Mouse (Mus musculus) forebrain, embryonic 14.5 days (tissue): ENCODE results near the gene Dmwd. TPM values are rescaled to one million over a fixed set of nuclear protein-coding genes. Genes with fewer than 3 reads are reported as not detected.

Experiments
- ATAC-seq: fragments of 200-750 bp; cut with Nextera tagmentation; 2 replicates; pipeline ENCODE4 v1.8.0; 2017; ENCODE audit warnings: mild to moderate bottlenecking, moderate library complexity
- DNase-seq: peaks from one replicate; pipeline ENCODE4 v3.0.0-alpha.2; 2015; ENCODE audit warnings: low spot score
- H3K27ac ChIP-seq: fragments of 300-500 bp; sonication (generic); 2 replicates; pipeline ENCODE4 v1.5.1; 2014; ENCODE audit warnings: low read depth, mild to moderate bottlenecking, control low read depth, low read length, moderate library complexity
- H3K27me3 ChIP-seq: fragments of 300-500 bp; sonication (generic); replicated peaks from 2 replicates; pipeline ENCODE4 v1.6.1; 2014; ENCODE audit warnings: low read length, control low read depth, mixed read lengths; ENCODE audit not compliant: control insufficient read depth, insufficient read depth
- H3K36me3 ChIP-seq: fragments of 300-500 bp; sonication (generic); 2 replicates; pipeline ENCODE4 v1.6.1; 2014; ENCODE audit warnings: low read length, control low read depth; ENCODE audit not compliant: control insufficient read depth, insufficient read depth
- H3K4me1 ChIP-seq: fragments of 300-500 bp; sonication (generic); 2 replicates; pipeline ENCODE4 v1.6.1; 2014; ENCODE audit warnings: antibody characterized with exemption, low read length, control low read depth; ENCODE audit not compliant: control insufficient read depth, insufficient read depth
- H3K4me2 ChIP-seq: fragments of 300-500 bp; sonication (generic); 2 replicates; pipeline ENCODE4 v1.6.1; 2014; ENCODE audit warnings: mild to moderate bottlenecking, control low read depth, low read length
- H3K4me3 ChIP-seq: fragments of 300-500 bp; sonication (generic); 2 replicates; pipeline ENCODE4 v1.5.1; 2014; ENCODE audit warnings: low read depth, low read length, control low read depth
- H3K9ac ChIP-seq: fragments of 300-500 bp; sonication (generic); 2 replicates; pipeline ENCODE4 v1.6.1; 2014; ENCODE audit warnings: mild to moderate bottlenecking, low read length, control low read depth, moderate library complexity
- H3K9me3 ChIP-seq: fragments of 300-500 bp; sonication (generic); replicated peaks from 2 replicates; pipeline ENCODE4 v1.6.1; 2016; ENCODE audit warnings: low read length, control low read depth, mixed read lengths; ENCODE audit not compliant: control insufficient read depth
- WGBS: fragments of 180-500 bp; shearing (Covaris S2); extraction: QIAGEN DNeasy Blood & Tissue Kit; methylation state at CpG from one replicate; pipeline ENCODE4 v1.1.7; 2014; 5-methylcytosine and 5-hydroxymethylcytosine counted together
- polyA plus RNA-seq: library from polyadenylated mRNA; unstranded; fragments of >200 nt; fragmentation: Nextera tagmentation; extraction: Ambion mirVana; gene quantifications from 2 replicates; pipeline ENCODE4 v1.2.1, GENCODE M21; 2014

Dmwd gene
- polyA plus RNA-seq, 1 experiment from 2014 or later = 29.1 TPM

- ATAC-seq (no peak), DNase-seq (no peak)
- no peak overlapping the region for H3K27ac ChIP-seq
- H3K4me2 ChIP-seq = no peak overlapping the region
- H3K9ac ChIP-seq = no peak overlapping the region
- H3K4me1 ChIP-seq = no peaks in the 10 kb centered on the region
- peaks cover 71% of the 10 kb centered on the region for H3K36me3 ChIP-seq
- no peaks in the 10 kb centered on the region for H3K27me3 ChIP-seq
- H3K4me3 ChIP-seq = no peak overlapping the region
- 87% methylated on average over 8 of the region's 8 CpGs for WGBS
- no peaks in the 10 kb centered on the region for H3K9me3 ChIP-seq
Observed at GRCm38 (mm10) chr7:19050172-19050571, 25.9 kb upstream of the Dmwd start.

GRCm38 (mm10) chr7:19051161-19051560 lies 24.9 kb upstream of the Dmwd start:
- Histone ChIP-seq H3K27ac (no peak overlapping the region), H3K4me2 (no peak overlapping the region), H3K4me1 (no peaks in the 10 kb centered on the region), H3K36me3 (peaks cover 61% of the 10 kb centered on the region), H3K4me3 (no peak overlapping the region), H3K9ac (no peak overlapping the region), H3K27me3 (no peaks in the 10 kb centered on the region), H3K9me3 (no peaks in the 10 kb centered on the region)
- ATAC-seq = no peak
- 72% methylated on average over 4 of the region's 4 CpGs for WGBS
- no peak for DNase-seq

- ATAC-seq = no peak
- no peak overlapping the region for H3K27ac ChIP-seq
- 89% methylated on average over 15 of the region's 15 CpGs for WGBS
Observed at GRCm38 (mm10) chr7:19052345-19053135, 23.5 kb upstream of the Dmwd start.

GRCm38 (mm10) chr7:19053136-19053532 lies 22.9 kb upstream of the Dmwd start:
- Histone ChIP-seq H3K4me1 (no peaks in the 10 kb centered on the region), H3K4me2 (no peak overlapping the region), H3K4me3 (no peak overlapping the region), H3K36me3 (peaks cover 42% of the 10 kb centered on the region), H3K9ac (no peak overlapping the region), H3K9me3 (no peaks in the 10 kb centered on the region), H3K27ac (no peak overlapping the region), H3K27me3 (no peaks in the 10 kb centered on the region)
- no peak for DNase-seq
- ATAC-seq = no peak
- WGBS = 91% methylated on average over 7 of the region's 7 CpGs

More at GRCm38 (mm10) chr7:19052345-19053135, 23.5 kb upstream of the Dmwd start:
- Histone ChIP-seq H3K4me3 (no peak overlapping the region), H3K27me3 (no peaks in the 10 kb centered on the region), H3K9ac (no peak overlapping the region), H3K36me3 (peaks cover 48% of the 10 kb centered on the region), H3K4me1 (no peaks in the 10 kb centered on the region), H3K9me3 (no peaks in the 10 kb centered on the region), H3K4me2 (no peak overlapping the region)
- no peak for DNase-seq

- Histone ChIP-seq H3K4me2 (peak within 1 kb of the TSS; percentile 47), H3K27me3 (no peaks in the 10 kb centered on the region), H3K27ac (peak within 1 kb of the TSS; percentile 14; the same call in 1 of the 2 replicates), H3K36me3 (peaks cover 31% of the 10 kb centered on the region), H3K4me1 (no peaks in the 10 kb centered on the region), H3K4me3 (peak within 1 kb of the TSS; percentile 11; the same call in 1 of the 2 replicates), H3K9me3 (no peaks in the 10 kb centered on the region), H3K9ac (peak within 1 kb of the TSS; percentile 37)
- DNase-seq (peak; percentile 72), ATAC-seq (peak; percentile 74)
- whole genome bisulfite sequencing = 27% methylated on average over 33 of the region's 33 CpGs
Observed at GRCm38 (mm10) chr7:19054047-19054776, 21.8 kb upstream of the Dmwd start, which contains the start of gene Rsph6a. Gene Rsph6a (plus strand): TSS chr7:19054690.

- Histone ChIP-seq H3K4me2 (peak overlapping the region; percentile 47), H3K4me1 (no peaks in the 10 kb centered on the region), H3K9me3 (no peaks in the 10 kb centered on the region), H3K9ac (peak overlapping the region; percentile 37; the same call in 1 of the 2 replicates), H3K36me3 (peaks cover 26% of the 10 kb centered on the region), H3K4me3 (0 out of 2 replicates have a peak overlapping the region, but pooled peaks have one; percentile 11), H3K27ac (no peak overlapping the region), H3K27me3 (no peaks in the 10 kb centered on the region)
- 74% methylated on average over 9 of the region's 9 CpGs for WGBS
- peak; percentile 43 for ATAC-seq
- no peak for DNase-seq
Observed at GRCm38 (mm10) chr7:19054777-19055076, 21.3 kb upstream of the Dmwd start.

GRCm38 (mm10) chr7:19055108-19055507 lies 20.9 kb upstream of the Dmwd start:
- Histone ChIP-seq H3K36me3 (peaks cover 22% of the 10 kb centered on the region), H3K9me3 (no peaks in the 10 kb centered on the region), H3K4me1 (no peaks in the 10 kb centered on the region), H3K9ac (no peak overlapping the region), H3K27me3 (no peaks in the 10 kb centered on the region), H3K4me3 (no peak overlapping the region), H3K4me2 (no peak overlapping the region), H3K27ac (no peak overlapping the region)
- ATAC-seq (no peak), DNase-seq (no peak)
- 87% methylated on average over 8 of the region's 8 CpGs for WGBS

- Histone ChIP-seq H3K27me3 (no peaks in the 10 kb centered on the region), H3K9me3 (no peaks in the 10 kb centered on the region), H3K36me3 (peaks cover 1% of the 10 kb centered on the region; the same call in 1 of the 2 replicates), H3K4me1 (no peaks in the 10 kb centered on the region), H3K4me2 (no peak overlapping the region), H3K9ac (no peak overlapping the region), H3K4me3 (no peak overlapping the region), H3K27ac (no peak overlapping the region)
- 90% methylated on average over 10 of the region's 10 CpGs for WGBS
- ATAC-seq = no peak
- DNase-seq = no peak
Observed at GRCm38 (mm10) chr7:19057405-19057804, 18.6 kb upstream of the Dmwd start.

- H3K27me3 ChIP-seq = peaks cover 13% of the 10 kb centered on the region
- no peaks in the 10 kb centered on the region for H3K36me3 ChIP-seq
- H3K4me1 ChIP-seq = no peaks in the 10 kb centered on the region
- DNase-seq = no peak
- H3K9ac ChIP-seq = no peak overlapping the region
- no peak overlapping the region for H3K4me3 ChIP-seq
- no peak overlapping the region for H3K27ac ChIP-seq
- ATAC-seq = no peak
- H3K9me3 ChIP-seq = no peaks in the 10 kb centered on the region
- no peak overlapping the region for H3K4me2 ChIP-seq
- 65% methylated on average over 13 of the region's 13 CpGs for WGBS
Observed at GRCm38 (mm10) chr7:19065896-19066295, 10.1 kb upstream of the Dmwd start.
